Comparison of ENCODE assay signal across 24 mouse cellular contexts in the genomic region with DNA sequence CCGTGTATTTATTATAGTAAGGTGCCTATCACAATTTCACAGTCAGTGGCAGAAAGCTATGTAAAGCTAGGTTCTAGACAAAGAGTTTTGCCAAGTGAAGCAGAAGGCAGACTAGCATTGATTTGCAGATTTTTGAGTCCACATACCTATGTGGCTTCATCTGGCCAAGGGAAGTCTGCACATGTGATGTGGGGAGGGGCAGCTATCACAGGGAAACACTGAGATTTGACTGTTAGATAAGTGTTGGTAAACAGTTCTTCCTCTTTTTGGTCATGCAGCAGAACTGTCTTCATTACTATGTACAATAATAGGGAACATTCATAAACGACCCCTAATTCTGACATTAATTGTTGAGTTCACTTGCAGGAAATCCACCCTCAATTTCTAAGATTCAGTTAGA.
DNase-seq lines count a peak whose midpoint lies in the region; ATAC-seq and TF ChIP-seq lines count a peak whose summit lies in the region.
"Had no signal": no experiment of that assay in that cellular context is flagged by ENCODE, and none has a peak within 500 bp of the region (broad histone marks: within the 10 kb centered on the region; RNA-seq: fewer than 3 reads in every experiment).

No protein-coding gene starts in this region.

- H3K36me3 ChIP-seq in G1E (replicated peaks): no peaks in the 10 kb centered on the region
- H3K36me3 ChIP-seq: embryonic facial prominence, embryonic 10.5 days; embryonic facial prominence, embryonic 12.5 days; forebrain, embryonic 15.5 days had no signal

- no peak overlapping the region for H3K4me3 ChIP-seq in G1E (ENCODE audit: low read depth, low read length)
- H3K4me3 ChIP-seq: embryonic facial prominence, embryonic 10.5 days; embryonic facial prominence, embryonic 12.5 days; forebrain, embryonic 13.5 days; forebrain, embryonic 15.5 days had no signal

- no peaks in the 10 kb centered on the region for H3K4me1 ChIP-seq in G1E (ENCODE audit: insufficient read depth, low read depth, low read length)
- H3K4me1 ChIP-seq: embryonic facial prominence, embryonic 10.5 days; embryonic facial prominence, embryonic 12.5 days; forebrain, embryonic 13.5 days; forebrain, embryonic 15.5 days had no signal

- H3K27me3 ChIP-seq in G1E (ENCODE audit: insufficient read depth, low read length): no peaks in the 10 kb centered on the region
- H3K27me3 ChIP-seq: CH12.LX; embryonic facial prominence, embryonic 12.5 days; forebrain, embryonic 13.5 days; forebrain, embryonic 15.5 days had no signal

- peak; percentile 20 for DNase-seq in 416B (ENCODE audit: low read depth)
- no peak for DNase-seq in G1E (ENCODE audit: low spot score)
- no peak for DNase-seq in testis, postnatal 10 days (ENCODE audit: low spot score)
- DNase-seq in lung, postnatal 10 days: no peak
- DNase-seq in urinary bladder, adult 2 months (ENCODE audit: low spot score): no peak
- DNase-seq: adrenal gland, adult 8-10 months; adrenal gland, postnatal 14 days; adrenal gland, postnatal 36 days; B cell, adult 2 months; cerebellum, adult 11-12 months; cerebellum, adult 2 months; cerebellum, adult 9-10 months; cerebellum, postnatal 10 days; cerebellum, postnatal 25 days had no signal

- peak; percentile 83 for ATAC-seq in G1E (ENCODE audit: extremely low read depth, insufficient number of reproducible peaks, low FRiP score, poor library complexity, severe bottlenecking)
- ATAC-seq in common myeloid progenitor, adult 5-6 weeks (replicated peaks; ENCODE audit: low read depth, poor library complexity, severe bottlenecking): peak; percentile 84
- ATAC-seq in megakaryocyte progenitor cell, adult 5-6 weeks (replicated peaks; ENCODE audit: poor library complexity): peak; percentile 83
- ATAC-seq: activated CD4-positive, CD25-positive, alpha-beta regulatory T cell, adult 4 months; CD4-positive, CD25-positive, alpha-beta regulatory T cell, adult 4 months; forebrain, embryonic 13.5 days; forebrain, embryonic 15.5 days; Patski had no signal

- no peak for TF ChIP-seq CTCF in G1E (IDR thresholded peaks at IDR 0.05; ENCODE audit: low read depth, low read length)

- no peaks in the 10 kb centered on the region for H3K9me3 ChIP-seq in G1E (replicated peaks)
- H3K9me3 ChIP-seq: embryonic facial prominence, embryonic 10.5 days; embryonic facial prominence, embryonic 12.5 days; forebrain, embryonic 13.5 days; forebrain, embryonic 15.5 days had no signal
